Mouse (Mus musculus) heart, embryonic 11.5 days (tissue): ENCODE data around the gene Rassf6. TPM values are rescaled to one million over a fixed set of nuclear protein-coding genes. Genes with fewer than 3 reads are reported as not detected.

Source experiments
- ATAC-seq: fragments of 200-750 bp; cut with Nextera tagmentation; replicated peaks from 2 replicates; pipeline ENCODE4 v1.8.0; 2017; ENCODE audit warnings: moderate library complexity; ENCODE audit not compliant: insufficient number of reproducible peaks, low FRiP score, low TSS enrichment
- H3K27ac ChIP-seq: fragments of 300-500 bp; sonication (generic); 2 replicates; pipeline ENCODE4 v1.5.1; 2014; ENCODE audit warnings: mild to moderate bottlenecking, low read depth, low read length
- H3K27me3 ChIP-seq: fragments of 300-500 bp; sonication (generic); 2 replicates; pipeline ENCODE4 v1.6.1; 2014; ENCODE audit warnings: mild to moderate bottlenecking, low read length, mixed read lengths; ENCODE audit not compliant: control insufficient read depth, insufficient read depth
- H3K36me3 ChIP-seq: fragments of 300-500 bp; sonication (generic); 2 replicates; pipeline ENCODE4 v1.6.1; 2014; ENCODE audit warnings: mild to moderate bottlenecking, low read length, moderate library complexity, mixed read lengths; ENCODE audit not compliant: control insufficient read depth, insufficient read depth
- H3K4me1 ChIP-seq: fragments of 300-500 bp; sonication (generic); 2 replicates; pipeline ENCODE4 v1.6.1; 2014; ENCODE audit warnings: low read length; ENCODE audit not compliant: control insufficient read depth, insufficient read depth
- H3K4me2 ChIP-seq: fragments of 300-500 bp; sonication (generic); 2 replicates; pipeline ENCODE4 v1.6.1; 2014; ENCODE audit warnings: mild to moderate bottlenecking, moderate library complexity
- H3K4me3 ChIP-seq: fragments of 300-500 bp; sonication (generic); 2 replicates; pipeline ENCODE4 v1.5.1; 2014; ENCODE audit warnings: low read depth, low read length
- H3K9ac ChIP-seq: fragments of 300-500 bp; sonication (generic); 2 replicates; pipeline ENCODE4 v1.6.1; 2014; ENCODE audit warnings: mild to moderate bottlenecking, low read depth, low read length, moderate library complexity
- H3K9me3 ChIP-seq: fragments of 300-500 bp; sonication (generic); replicated peaks from 2 replicates; pipeline ENCODE4 v1.6.1; 2016; ENCODE audit warnings: low read length; ENCODE audit not compliant: control insufficient read depth
- WGBS: fragments of 180-500 bp; shearing (Covaris S2); extraction: QIAGEN DNeasy Blood & Tissue Kit; methylation state at CpG from one replicate; pipeline ENCODE4 v1.1.7; 2014; ENCODE audit not compliant: insufficient replicate concordance; 5-methylcytosine and 5-hydroxymethylcytosine counted together
- polyA plus RNA-seq: library from polyadenylated mRNA; unstranded; fragments of >200 nt; fragmentation: Nextera tagmentation; extraction: Ambion mirVana; gene quantifications from 2 replicates; pipeline ENCODE4 v1.2.1, GENCODE M21; 2014

The Rassf6 gene
- polyA plus RNA-seq, 1 experiment from 2014 or later, result 0.29 TPM

- Histone ChIP-seq H3K27me3 (no peaks in the 10 kb centered on the region), H3K36me3 (no peaks in the 10 kb centered on the region), H3K27ac (no peak overlapping the region), H3K9me3 (no peaks in the 10 kb centered on the region), H3K4me1 (no peaks in the 10 kb centered on the region), H3K4me2 (no peak overlapping the region), H3K9ac (no peak overlapping the region), H3K4me3 (no peak overlapping the region)
- 68% methylated on average over 5 of the region's 5 CpGs for WGBS
- ATAC-seq, result no peak
Measured at GRCm38 (mm10) chr5:90660411-90660810, 20.0 kb upstream of the Rassf6 start.

- WGBS, result 85% methylated on average over 6 of the region's 6 CpGs
- no peaks in the 10 kb centered on the region for H3K9me3 ChIP-seq
- H3K4me1 ChIP-seq, result no peaks in the 10 kb centered on the region
- no peaks in the 10 kb centered on the region for H3K36me3 ChIP-seq
- H3K27ac ChIP-seq, result no peak overlapping the region
- H3K9ac ChIP-seq, result no peak overlapping the region
- no peak for ATAC-seq
- no peak overlapping the region for H3K4me3 ChIP-seq
- H3K27me3 ChIP-seq, result 0 out of 2 replicates have a peak, but pooled peaks cover 3% of the 10 kb centered on the region
- no peak overlapping the region for H3K4me2 ChIP-seq
Measured at GRCm38 (mm10) chr5:90656681-90657080, 16.2 kb upstream of the Rassf6 start.

GRCm38 (mm10) chr5:90655891-90656290 lies 15.4 kb upstream of the Rassf6 start:
- no peaks in the 10 kb centered on the region for H3K9me3 ChIP-seq
- no peak overlapping the region for H3K4me2 ChIP-seq
- H3K27me3 ChIP-seq, result 0 out of 2 replicates have a peak, but pooled peaks cover 3% of the 10 kb centered on the region
- no peak for ATAC-seq
- H3K36me3 ChIP-seq, result no peaks in the 10 kb centered on the region
- WGBS, result 74% methylated on average over 13 of the region's 13 CpGs
- H3K4me1 ChIP-seq, result no peaks in the 10 kb centered on the region
- H3K4me3 ChIP-seq, result no peak overlapping the region
- no peak overlapping the region for H3K27ac ChIP-seq
- no peak overlapping the region for H3K9ac ChIP-seq

- H3K4me3 ChIP-seq, result no peak overlapping the region
- 0 out of 2 replicates have a peak, but pooled peaks cover 3% of the 10 kb centered on the region for H3K27me3 ChIP-seq
- no peak overlapping the region for H3K4me2 ChIP-seq
- ATAC-seq, result no peak
- 60% methylated on average over 5 of the region's 5 CpGs for WGBS
- H3K9ac ChIP-seq, result no peak overlapping the region
- no peaks in the 10 kb centered on the region for H3K4me1 ChIP-seq
- H3K27ac ChIP-seq, result no peak overlapping the region
- no peaks in the 10 kb centered on the region for H3K9me3 ChIP-seq
- no peaks in the 10 kb centered on the region for H3K36me3 ChIP-seq
Measured at GRCm38 (mm10) chr5:90654798-90655197, 14.3 kb upstream of the Rassf6 start.

GRCm38 (mm10) chr5:90652724-90653123 lies 12.3 kb upstream of the Rassf6 start:
- ATAC-seq, result no peak
- Histone ChIP-seq H3K27ac (no peak overlapping the region), H3K9ac (no peak overlapping the region), H3K4me3 (no peak overlapping the region), H3K9me3 (no peaks in the 10 kb centered on the region), H3K36me3 (no peaks in the 10 kb centered on the region), H3K4me1 (no peaks in the 10 kb centered on the region), H3K27me3 (0 out of 2 replicates have a peak, but pooled peaks cover 3% of the 10 kb centered on the region), H3K4me2 (no peak overlapping the region)
- 5% methylated on average over 3 of the region's 3 CpGs for WGBS

GRCm38 (mm10) chr5:90650466-90651150 lies 10.2 kb upstream of the Rassf6 start:
- no peak overlapping the region for H3K27ac ChIP-seq
- ATAC-seq, result no peak
- 77% methylated on average over 5 of the region's 5 CpGs for WGBS
- H3K9ac ChIP-seq, result no peak overlapping the region
- no peak overlapping the region for H3K4me3 ChIP-seq
- H3K36me3 ChIP-seq, result no peaks in the 10 kb centered on the region
- H3K27me3 ChIP-seq, result 0 out of 2 replicates have a peak, but pooled peaks cover 3% of the 10 kb centered on the region
- no peak overlapping the region for H3K4me2 ChIP-seq
- H3K4me1 ChIP-seq, result no peaks in the 10 kb centered on the region
- H3K9me3 ChIP-seq, result no peaks in the 10 kb centered on the region

GRCm38 (mm10) chr5:90647473-90647872 lies 7.0 kb upstream of the Rassf6 start:
- Histone ChIP-seq H3K4me1 (no peaks in the 10 kb centered on the region), H3K27ac (no peak overlapping the region), H3K36me3 (no peaks in the 10 kb centered on the region), H3K4me3 (no peak overlapping the region), H3K4me2 (no peak overlapping the region), H3K9me3 (no peaks in the 10 kb centered on the region), H3K27me3 (no peaks in the 10 kb centered on the region), H3K9ac (no peak overlapping the region)
- WGBS, result 79% methylated on average over 5 of the region's 5 CpGs
- ATAC-seq, result no peak

- WGBS, result 82% methylated on average over 5 of the region's 5 CpGs
- Histone ChIP-seq H3K36me3 (no peaks in the 10 kb centered on the region), H3K4me3 (no peak overlapping the region), H3K27me3 (no peaks in the 10 kb centered on the region), H3K9me3 (no peaks in the 10 kb centered on the region), H3K9ac (no peak overlapping the region), H3K4me1 (no peaks in the 10 kb centered on the region), H3K27ac (no peak overlapping the region), H3K4me2 (no peak overlapping the region)
- no peak for ATAC-seq
Measured at GRCm38 (mm10) chr5:90646398-90646797, 5.9 kb upstream of the Rassf6 start.

- H3K36me3 ChIP-seq, result no peaks in the 10 kb centered on the region
- H3K4me2 ChIP-seq, result no peak overlapping the region
- no peaks in the 10 kb centered on the region for H3K27me3 ChIP-seq
- no peak overlapping the region for H3K27ac ChIP-seq
- ATAC-seq, result no peak
- no peaks in the 10 kb centered on the region for H3K4me1 ChIP-seq
- no peak overlapping the region for H3K9ac ChIP-seq
- no peak overlapping the region for H3K4me3 ChIP-seq
- WGBS, result 78% methylated on average over 3 of the region's 3 CpGs
- no peaks in the 10 kb centered on the region for H3K9me3 ChIP-seq
Measured at GRCm38 (mm10) chr5:90645579-90645978, 5.1 kb upstream of the Rassf6 start.
